Mouse (Mus musculus): ENCODE results near the gene Sept6.

GRCm38 (mm10) chrX:36985041-36985440, 6.6 kb downstream of the Sept6 start:
- TF ChIP-seq EP300 (IDR thresholded peaks at IDR 0.05; ENCODE audit: low read depth) (no peak), CTCF (IDR thresholded peaks at IDR 0.05; ENCODE audit: low read depth) (no peak)
